Mouse (Mus musculus): ENCODE results near the gene Exoc4. TPM values are rescaled to one million over a fixed set of nuclear protein-coding genes. Genes with fewer than 3 reads are reported as not detected.

Exoc4 gene
- total and polyA plus RNA-seq, 3 experiments, result 10.5 to 86.2 (median 80.5) TPM

GRCm38 (mm10) chr6:33913072-33913471, 664.2 kb downstream of the Exoc4 start:
- H3K9me3 ChIP-seq (replicated peaks), result no peaks in the 10 kb centered on the region
- H3K36me3 ChIP-seq (replicated peaks), result peaks cover 6% of the 10 kb centered on the region
- no peak for TF ChIP-seq GATA2 (IDR thresholded peaks at IDR 0.05; ENCODE audit: borderline replicate concordance, low read depth, low read length)
- no peak for TF ChIP-seq TAL1 (conservative IDR thresholded peaks at IDR 0.05; ENCODE audit: low read depth, low read length)
- TF ChIP-seq POLR2AphosphoS5 (IDR thresholded peaks at IDR 0.05; ENCODE audit: insufficient replicate concordance, low read depth, low read length), result no peak
- TF ChIP-seq CTCF (IDR thresholded peaks at IDR 0.05; ENCODE audit: low read depth, low read length), result no peak
- no peak for TF ChIP-seq GATA1 (IDR thresholded peaks at IDR 0.05; ENCODE audit: borderline replicate concordance, low read length)
- no peaks in the 10 kb centered on the region for H3K4me1 ChIP-seq (ENCODE audit: insufficient read depth, low read depth, low read length)
- ATAC-seq (ENCODE audit: extremely low read depth, insufficient number of reproducible peaks, low FRiP score, poor library complexity, severe bottlenecking) (no peak), DNase-seq (ENCODE audit: low spot score) (no peak)
- no peak overlapping the region for H3K4me3 ChIP-seq (ENCODE audit: low read depth, low read length)
- H3K27me3 ChIP-seq (ENCODE audit: insufficient read depth, low read length), result no peaks in the 10 kb centered on the region

- peaks cover 10% of the 10 kb centered on the region for H3K36me3 ChIP-seq (replicated peaks)
- H3K27me3 ChIP-seq (ENCODE audit: insufficient read depth, low read length), result no peaks in the 10 kb centered on the region
- no peak overlapping the region for H3K4me3 ChIP-seq (ENCODE audit: low read depth, low read length)
- no peaks in the 10 kb centered on the region for H3K4me1 ChIP-seq (ENCODE audit: insufficient read depth, low read depth, low read length)
- DNase-seq (ENCODE audit: low spot score) (no peak), ATAC-seq (ENCODE audit: extremely low read depth, insufficient number of reproducible peaks, low FRiP score, poor library complexity, severe bottlenecking) (no peak)
- TF ChIP-seq GATA2 (IDR thresholded peaks at IDR 0.05; ENCODE audit: borderline replicate concordance, low read depth, low read length), result no peak
- TF ChIP-seq TAL1 (conservative IDR thresholded peaks at IDR 0.05; ENCODE audit: low read depth, low read length), result no peak
- no peak for TF ChIP-seq CTCF (IDR thresholded peaks at IDR 0.05; ENCODE audit: low read depth, low read length)
- no peak for TF ChIP-seq POLR2AphosphoS5 (IDR thresholded peaks at IDR 0.05; ENCODE audit: insufficient replicate concordance, low read depth, low read length)
- TF ChIP-seq GATA1 (IDR thresholded peaks at IDR 0.05; ENCODE audit: borderline replicate concordance, low read length), result no peak
- no peaks in the 10 kb centered on the region for H3K9me3 ChIP-seq (replicated peaks)
Measured at GRCm38 (mm10) chr6:33913486-33913885, 664.6 kb downstream of the Exoc4 start.

- H3K9me3 ChIP-seq (replicated peaks), result no peaks in the 10 kb centered on the region
- TF ChIP-seq GATA1 (IDR thresholded peaks at IDR 0.05; ENCODE audit: borderline replicate concordance, low read length) (no peak), TAL1 (conservative IDR thresholded peaks at IDR 0.05; ENCODE audit: low read depth, low read length) (no peak), GATA2 (IDR thresholded peaks at IDR 0.05; ENCODE audit: borderline replicate concordance, low read depth, low read length) (no peak), POLR2AphosphoS5 (IDR thresholded peaks at IDR 0.05; ENCODE audit: insufficient replicate concordance, low read depth, low read length) (no peak), CTCF (IDR thresholded peaks at IDR 0.05; ENCODE audit: low read depth, low read length) (no peak)
- DNase-seq (ENCODE audit: low spot score), result no peak
- ATAC-seq (ENCODE audit: extremely low read depth, insufficient number of reproducible peaks, low FRiP score, poor library complexity, severe bottlenecking), result no peak
- H3K4me3 ChIP-seq (ENCODE audit: low read depth, low read length), result no peak overlapping the region
- H3K27me3 ChIP-seq (ENCODE audit: insufficient read depth, low read length), result no peaks in the 10 kb centered on the region
- H3K4me1 ChIP-seq (ENCODE audit: insufficient read depth, low read depth, low read length), result no peaks in the 10 kb centered on the region
- H3K36me3 ChIP-seq (replicated peaks), result peaks cover 14% of the 10 kb centered on the region
Measured at GRCm38 (mm10) chr6:33913964-33914363, 665.1 kb downstream of the Exoc4 start.

DNA sequence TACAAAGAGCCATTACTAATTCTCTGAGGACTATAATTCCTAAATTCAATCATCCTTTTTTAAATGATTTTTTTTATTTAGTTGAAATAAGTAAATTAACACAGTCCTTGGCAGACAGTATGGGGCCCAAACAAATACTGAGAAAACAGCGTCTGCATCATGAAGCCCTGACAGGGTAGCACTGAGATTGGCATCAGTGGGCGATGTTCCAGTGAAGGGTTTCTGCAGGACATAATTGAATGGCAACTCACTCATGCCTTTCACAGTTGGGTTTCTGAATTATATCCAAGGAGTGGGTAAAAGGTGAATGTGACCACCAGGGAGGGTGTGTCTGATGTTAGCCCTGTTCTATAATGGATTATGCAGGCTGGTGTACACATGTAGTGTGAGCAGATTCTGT, 674.7 kb downstream of the Exoc4 start:
- TF ChIP-seq TAL1 (conservative IDR thresholded peaks at IDR 0.05; ENCODE audit: low read depth, low read length), result no peak
- no peak for TF ChIP-seq GATA1 (IDR thresholded peaks at IDR 0.05; ENCODE audit: borderline replicate concordance, low read length)
- TF ChIP-seq CTCF (IDR thresholded peaks at IDR 0.05; ENCODE audit: low read depth, low read length), result no peak
- no peak for TF ChIP-seq GATA2 (IDR thresholded peaks at IDR 0.05; ENCODE audit: borderline replicate concordance, low read depth, low read length)
- TF ChIP-seq POLR2AphosphoS5 (IDR thresholded peaks at IDR 0.05; ENCODE audit: insufficient replicate concordance, low read depth, low read length), result no peak
- no peaks in the 10 kb centered on the region for H3K9me3 ChIP-seq (replicated peaks)
- peaks cover 22% of the 10 kb centered on the region for H3K36me3 ChIP-seq (replicated peaks)
- H3K4me3 ChIP-seq (ENCODE audit: low read depth, low read length), result no peak overlapping the region
- no peaks in the 10 kb centered on the region for H3K4me1 ChIP-seq (ENCODE audit: insufficient read depth, low read depth, low read length)
- ATAC-seq (ENCODE audit: extremely low read depth, insufficient number of reproducible peaks, low FRiP score, poor library complexity, severe bottlenecking), result no peak
- DNase-seq (ENCODE audit: low spot score), result no peak
- no peaks in the 10 kb centered on the region for H3K27me3 ChIP-seq (ENCODE audit: insufficient read depth, low read length)

GRCm38 (mm10) chr6:33924888-33925287, 676.0 kb downstream of the Exoc4 start:
- ATAC-seq (ENCODE audit: extremely low read depth, insufficient number of reproducible peaks, low FRiP score, poor library complexity, severe bottlenecking) (no peak), DNase-seq (ENCODE audit: low spot score) (no peak)
- peaks cover 23% of the 10 kb centered on the region for H3K36me3 ChIP-seq (replicated peaks)

GRCm38 (mm10) chr6:33929342-33930086, 680.6 kb downstream of the Exoc4 start:
- no peaks in the 10 kb centered on the region for H3K4me1 ChIP-seq (ENCODE audit: insufficient read depth, low read depth, low read length)
- DNase-seq (ENCODE audit: low spot score) (peak; percentile 20), ATAC-seq (ENCODE audit: extremely low read depth, insufficient number of reproducible peaks, low FRiP score, poor library complexity, severe bottlenecking) (no peak)
- no peaks in the 10 kb centered on the region for H3K9me3 ChIP-seq (replicated peaks)
- no peak for TF ChIP-seq GATA2 (IDR thresholded peaks at IDR 0.05; ENCODE audit: borderline replicate concordance, low read depth, low read length)
- TF ChIP-seq CTCF (IDR thresholded peaks at IDR 0.05; ENCODE audit: low read depth, low read length), result peak; percentile 54
- H3K36me3 ChIP-seq (replicated peaks), result peaks cover 10% of the 10 kb centered on the region
- H3K4me3 ChIP-seq (ENCODE audit: low read depth, low read length), result no peak overlapping the region
- no peaks in the 10 kb centered on the region for H3K27me3 ChIP-seq (ENCODE audit: insufficient read depth, low read length)

More at GRCm38 (mm10) chr6:33924888-33925287, 676.0 kb downstream of the Exoc4 start:
- H3K4me1 ChIP-seq (ENCODE audit: insufficient read depth, low read depth, low read length), result no peaks in the 10 kb centered on the region
- TF ChIP-seq GATA1 (IDR thresholded peaks at IDR 0.05; ENCODE audit: borderline replicate concordance, low read length) (no peak), CTCF (IDR thresholded peaks at IDR 0.05; ENCODE audit: low read depth, low read length) (no peak), GATA2 (IDR thresholded peaks at IDR 0.05; ENCODE audit: borderline replicate concordance, low read depth, low read length) (no peak), POLR2AphosphoS5 (IDR thresholded peaks at IDR 0.05; ENCODE audit: insufficient replicate concordance, low read depth, low read length) (no peak), TAL1 (conservative IDR thresholded peaks at IDR 0.05; ENCODE audit: low read depth, low read length) (no peak)
- H3K27me3 ChIP-seq (ENCODE audit: insufficient read depth, low read length), result no peaks in the 10 kb centered on the region
- no peak overlapping the region for H3K4me3 ChIP-seq (ENCODE audit: low read depth, low read length)
- no peaks in the 10 kb centered on the region for H3K9me3 ChIP-seq (replicated peaks)

Data from G1E (cell line).